Mouse (Mus musculus) liver, embryonic 13.5 days (tissue): ENCODE results near the gene Sh3bp4. TPM values are rescaled to one million over a fixed set of nuclear protein-coding genes. Genes with fewer than 3 reads are reported as not detected.

ENCODE experiments used
- ATAC-seq: fragments of 200-750 bp; cut with Nextera tagmentation; 2 replicates; pipeline ENCODE4 v1.8.0; 2017; ENCODE audit warnings: low read depth, mild to moderate bottlenecking, moderate number of reproducible peaks, moderate library complexity
- DNase-seq: peaks from one replicate; pipeline ENCODE4 v3.0.0; 2022
- H3K27ac ChIP-seq: fragments of 300-500 bp; sonication (generic); 2 replicates; pipeline ENCODE4 v1.5.1; 2015; ENCODE audit warnings: moderate library complexity, mild to moderate bottlenecking, inconsistent platforms
- H3K27me3 ChIP-seq: fragments of 300-500 bp; sonication (generic); 2 replicates; pipeline ENCODE4 v1.6.1; 2015; ENCODE audit warnings: mild to moderate bottlenecking, inconsistent platforms
- H3K36me3 ChIP-seq: fragments of 300-500 bp; sonication (generic); 2 replicates; pipeline ENCODE4 v1.6.1; 2015; ENCODE audit warnings: mild to moderate bottlenecking, inconsistent platforms
- H3K4me1 ChIP-seq: fragments of 300-500 bp; sonication (generic); replicated peaks from 2 replicates; pipeline ENCODE4 v1.6.1; 2015; ENCODE audit warnings: inconsistent platforms
- H3K4me2 ChIP-seq: fragments of 300-500 bp; sonication (generic); 2 replicates; pipeline ENCODE4 v1.6.1; 2015; ENCODE audit warnings: inconsistent platforms, mild to moderate bottlenecking, moderate library complexity
- H3K4me3 ChIP-seq: fragments of 300-500 bp; sonication (generic); replicated peaks from 2 replicates; pipeline ENCODE4 v1.5.1; 2015; ENCODE audit warnings: mild to moderate bottlenecking, inconsistent platforms
- H3K9ac ChIP-seq: fragments of 300-500 bp; sonication (generic); 2 replicates; pipeline ENCODE4 v1.6.1; 2015; ENCODE audit warnings: mild to moderate bottlenecking, inconsistent platforms
- H3K9me3 ChIP-seq: fragments of 300-500 bp; sonication (generic); replicated peaks from 2 replicates; pipeline ENCODE4 v1.6.1; 2016; ENCODE audit warnings: inconsistent platforms
- WGBS: fragments of 180-500 bp; shearing (Covaris S2); methylation state at CpG from one replicate; pipeline ENCODE4 v1.1.7; 2015; ENCODE audit not compliant: insufficient replicate concordance; 5-methylcytosine and 5-hydroxymethylcytosine counted together
- polyA plus RNA-seq: library from polyadenylated mRNA; unstranded; fragments of >200 nt; fragmentation: Nextera tagmentation; extraction: Ambion mirVana; gene quantifications from 2 replicates; pipeline ENCODE4 v1.2.1, GENCODE M21; 2015

The Sh3bp4 gene
- polyA plus RNA-seq, 1 experiment from 2014 or later = 0.81 TPM

DNA sequence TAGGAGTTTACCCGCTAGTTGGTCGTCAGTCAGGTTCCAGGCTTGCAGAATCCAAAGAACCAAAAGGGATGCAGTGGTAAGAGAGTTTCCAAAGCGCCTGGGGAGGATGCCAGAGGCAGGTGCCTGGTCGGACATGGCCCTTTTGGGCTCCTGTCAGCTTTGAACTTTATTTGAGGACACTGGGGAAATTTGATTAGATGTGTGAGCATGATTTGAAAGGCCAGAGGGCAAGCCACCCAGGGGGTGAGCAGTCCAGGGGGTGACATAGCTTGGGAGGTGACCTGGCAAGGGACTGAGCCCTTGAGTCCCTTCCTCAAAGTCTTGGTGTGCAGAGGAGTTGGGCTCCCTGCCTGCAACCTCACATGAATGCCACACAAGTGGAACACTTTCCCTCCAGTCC, 11.2 kb downstream of the Sh3bp4 start:
- DNase-seq (no peak), ATAC-seq (no peak)
- Histone ChIP-seq H3K9ac (no peak overlapping the region), H3K9me3 (no peaks in the 10 kb centered on the region), H3K27me3 (no peaks in the 10 kb centered on the region), H3K36me3 (no peaks in the 10 kb centered on the region), H3K4me1 (peaks cover 5% of the 10 kb centered on the region), H3K4me2 (no peak overlapping the region), H3K27ac (no peak overlapping the region), H3K4me3 (no peak overlapping the region)
- 58% methylated on average over 4 of the region's 4 CpGs for WGBS

- peaks cover 5% of the 10 kb centered on the region for H3K4me1 ChIP-seq
- no peak overlapping the region for H3K9ac ChIP-seq
- WGBS = 63% methylated on average over 14 of the region's 14 CpGs
- H3K4me2 ChIP-seq = no peak overlapping the region
- no peaks in the 10 kb centered on the region for H3K9me3 ChIP-seq
- no peaks in the 10 kb centered on the region for H3K27me3 ChIP-seq
- no peak overlapping the region for H3K4me3 ChIP-seq
- ATAC-seq (no peak), DNase-seq (no peak)
- no peak overlapping the region for H3K27ac ChIP-seq
- no peaks in the 10 kb centered on the region for H3K36me3 ChIP-seq
These were observed 12.1 kb downstream of the Sh3bp4 start for GRCm38 (mm10) chr1:89082171-89082882.

- Histone ChIP-seq H3K27me3 (no peaks in the 10 kb centered on the region), H3K4me1 (no peaks in the 10 kb centered on the region), H3K4me3 (no peak overlapping the region), H3K27ac (no peak overlapping the region), H3K9me3 (no peaks in the 10 kb centered on the region), H3K9ac (no peak overlapping the region), H3K4me2 (no peak overlapping the region), H3K36me3 (no peaks in the 10 kb centered on the region)
- 65% methylated on average over 9 of the region's 9 CpGs for WGBS
- no peak for ATAC-seq
- no peak for DNase-seq
These were observed 16.4 kb downstream of the Sh3bp4 start for GRCm38 (mm10) chr1:89086575-89087153.

DNA sequence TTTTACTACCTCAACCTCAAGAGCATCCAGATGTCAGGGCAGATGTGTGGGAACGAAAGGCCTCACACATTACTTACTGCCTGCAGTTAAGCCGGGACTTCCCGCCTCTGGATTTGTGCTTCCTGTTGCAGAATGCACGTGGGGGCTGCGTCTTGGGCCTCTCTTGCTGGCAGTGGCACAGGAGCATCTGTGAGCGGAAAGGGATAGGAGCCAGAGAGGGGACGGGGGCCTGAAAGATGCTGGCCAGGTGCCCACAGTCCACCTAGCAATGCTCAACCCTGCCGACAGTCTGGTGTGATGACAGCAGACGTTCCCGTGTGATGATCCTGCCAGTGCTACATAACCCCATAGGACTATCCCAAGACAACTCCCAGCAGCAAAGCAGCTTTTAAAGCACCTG, 17.9 kb downstream of the Sh3bp4 start:
- H3K27me3 ChIP-seq = no peaks in the 10 kb centered on the region
- no peak overlapping the region for H3K27ac ChIP-seq
- no peak overlapping the region for H3K4me3 ChIP-seq
- H3K9ac ChIP-seq = no peak overlapping the region
- DNase-seq = no peak
- no peaks in the 10 kb centered on the region for H3K9me3 ChIP-seq
- H3K4me1 ChIP-seq = peaks cover 9% of the 10 kb centered on the region
- 54% methylated on average over 10 of the region's 10 CpGs for WGBS
- ATAC-seq = no peak
- no peaks in the 10 kb centered on the region for H3K36me3 ChIP-seq
- H3K4me2 ChIP-seq = no peak overlapping the region

GRCm38 (mm10) chr1:89088748-89089288, 18.6 kb downstream of the Sh3bp4 start:
- H3K27ac ChIP-seq = no peak overlapping the region
- DNase-seq = no peak
- H3K9ac ChIP-seq = no peak overlapping the region
- 47% methylated on average over 3 of the region's 3 CpGs for WGBS
- H3K4me1 ChIP-seq = peaks cover 10% of the 10 kb centered on the region
- no peak for ATAC-seq
- no peaks in the 10 kb centered on the region for H3K27me3 ChIP-seq
- H3K4me2 ChIP-seq = no peak overlapping the region
- H3K36me3 ChIP-seq = no peaks in the 10 kb centered on the region
- H3K9me3 ChIP-seq = no peaks in the 10 kb centered on the region
- H3K4me3 ChIP-seq = no peak overlapping the region

- Histone ChIP-seq H3K27me3 (no peaks in the 10 kb centered on the region), H3K4me3 (no peak overlapping the region), H3K9me3 (no peaks in the 10 kb centered on the region), H3K9ac (no peak overlapping the region), H3K4me1 (peaks cover 10% of the 10 kb centered on the region), H3K36me3 (no peaks in the 10 kb centered on the region), H3K27ac (no peak overlapping the region), H3K4me2 (no peak overlapping the region)
- DNase-seq (no peak), ATAC-seq (no peak)
- WGBS = 31% methylated on average over 21 of the region's 21 CpGs
These were observed 19.8 kb downstream of the Sh3bp4 start for GRCm38 (mm10) chr1:89089821-89090600.

DNA sequence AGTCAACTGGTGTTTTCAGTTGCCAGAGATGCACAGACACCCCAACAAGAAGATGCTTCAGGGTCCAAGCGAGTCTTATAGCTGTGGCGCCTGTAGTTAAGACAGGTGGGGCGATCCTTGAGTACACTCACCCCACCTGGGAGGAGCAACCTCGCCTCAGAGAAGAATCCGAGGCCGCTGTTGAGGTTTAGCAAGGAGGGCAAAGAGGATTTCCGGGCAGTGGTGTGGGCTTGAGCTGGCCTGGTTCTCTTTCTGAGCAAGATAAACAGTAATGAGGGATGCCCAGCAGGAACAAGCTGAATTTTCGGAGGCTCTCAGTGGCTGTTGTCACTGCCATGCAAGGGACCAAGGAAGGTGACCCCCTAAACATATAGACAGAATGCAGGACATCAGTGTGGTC, 20.5 kb downstream of the Sh3bp4 start:
- DNase-seq (no peak), ATAC-seq (no peak)
- Histone ChIP-seq H3K36me3 (no peaks in the 10 kb centered on the region), H3K4me2 (no peak overlapping the region), H3K27me3 (peaks cover 5% of the 10 kb centered on the region; the same call in 1 of the 2 replicates), H3K4me1 (peaks cover 10% of the 10 kb centered on the region), H3K9ac (no peak overlapping the region), H3K4me3 (no peak overlapping the region), H3K9me3 (no peaks in the 10 kb centered on the region), H3K27ac (no peak overlapping the region)
- 52% methylated on average over 8 of the region's 8 CpGs for WGBS

- H3K36me3 ChIP-seq = no peaks in the 10 kb centered on the region
- H3K27ac ChIP-seq = no peak overlapping the region
- peaks cover 11% of the 10 kb centered on the region; the same call in 1 of the 2 replicates for H3K27me3 ChIP-seq
- no peak overlapping the region for H3K9ac ChIP-seq
- DNase-seq (no peak), ATAC-seq (no peak)
- peaks cover 10% of the 10 kb centered on the region for H3K4me1 ChIP-seq
- H3K4me2 ChIP-seq = no peak overlapping the region
- no peaks in the 10 kb centered on the region for H3K9me3 ChIP-seq
- no peak overlapping the region for H3K4me3 ChIP-seq
- 52% methylated on average over 5 of the region's 5 CpGs for WGBS
These were observed 21.8 kb downstream of the Sh3bp4 start for GRCm38 (mm10) chr1:89092019-89092418.

GRCm38 (mm10) chr1:89092442-89092991, 22.3 kb downstream of the Sh3bp4 start:
- no peak for ATAC-seq
- Histone ChIP-seq H3K9me3 (no peaks in the 10 kb centered on the region), H3K4me3 (no peak overlapping the region), H3K4me2 (no peak overlapping the region), H3K4me1 (peaks cover 10% of the 10 kb centered on the region), H3K27ac (no peak overlapping the region), H3K9ac (no peak overlapping the region), H3K36me3 (no peaks in the 10 kb centered on the region), H3K27me3 (peaks cover 11% of the 10 kb centered on the region; the same call in 1 of the 2 replicates)
- WGBS = 38% methylated on average over 19 of the region's 19 CpGs
- DNase-seq = no peak

- H3K9me3 ChIP-seq = no peaks in the 10 kb centered on the region
- H3K4me3 ChIP-seq = no peak overlapping the region
- H3K9ac ChIP-seq = no peak overlapping the region
- 49% methylated on average over 5 of the region's 5 CpGs for WGBS
- DNase-seq (no peak), ATAC-seq (no peak)
- no peaks in the 10 kb centered on the region for H3K36me3 ChIP-seq
- no peak overlapping the region for H3K4me2 ChIP-seq
- peaks cover 10% of the 10 kb centered on the region for H3K4me1 ChIP-seq
- peaks cover 11% of the 10 kb centered on the region; the same call in 1 of the 2 replicates for H3K27me3 ChIP-seq
- no peak overlapping the region for H3K27ac ChIP-seq
These were observed 23.5 kb downstream of the Sh3bp4 start for GRCm38 (mm10) chr1:89093696-89094095.

GRCm38 (mm10) chr1:89094416-89094815, 24.2 kb downstream of the Sh3bp4 start:
- WGBS = 65% methylated on average over 4 of the region's 4 CpGs
- Histone ChIP-seq H3K9me3 (no peaks in the 10 kb centered on the region), H3K4me3 (no peak overlapping the region), H3K27me3 (peaks cover 11% of the 10 kb centered on the region; the same call in 1 of the 2 replicates), H3K4me1 (peaks cover 10% of the 10 kb centered on the region), H3K9ac (no peak overlapping the region), H3K36me3 (no peaks in the 10 kb centered on the region), H3K27ac (no peak overlapping the region), H3K4me2 (no peak overlapping the region)
- DNase-seq (no peak), ATAC-seq (no peak)
